Mouse (Mus musculus): ENCODE results near the gene Zdbf2. TPM values are rescaled to one million over a fixed set of nuclear protein-coding genes. Genes with fewer than 3 reads are reported as not detected.

The Zdbf2 gene
- 0.01 TPM in 1 of 2 replicates, not detected in the other for polyA plus RNA-seq (2012)

GRCm38 (mm10) chr1:63272741-63273338 is at the start of gene Zdbf2:
Gene Zdbf2 (plus strand): TSS chr1:63273265.
- TF ChIP-seq GATA1 (IDR thresholded peaks at IDR 0.05; ENCODE audit: low read length), result no peak

DNA sequence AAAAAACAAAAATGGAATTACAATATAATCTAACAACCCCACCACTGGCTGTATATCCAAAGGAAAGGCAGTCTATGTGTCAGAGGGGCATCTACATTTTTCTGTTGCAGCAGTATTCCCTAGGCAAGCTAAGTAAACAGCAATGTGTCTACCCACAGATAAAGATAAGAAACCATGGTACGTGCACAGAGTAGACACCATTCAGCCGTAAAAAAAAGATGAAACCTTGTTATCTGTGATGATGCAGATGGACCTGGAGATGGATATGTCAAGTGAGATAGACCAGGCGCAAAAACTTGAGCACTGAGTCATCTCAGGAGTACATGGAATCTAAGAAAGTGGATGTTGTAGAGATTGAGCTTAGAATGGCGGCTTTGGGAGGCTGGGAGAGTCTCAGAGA is 48.1 kb upstream of the Zdbf2 start:
- peak; percentile 96 for TF ChIP-seq GATA1 (IDR thresholded peaks at IDR 0.05; ENCODE audit: low read length)

DNA sequence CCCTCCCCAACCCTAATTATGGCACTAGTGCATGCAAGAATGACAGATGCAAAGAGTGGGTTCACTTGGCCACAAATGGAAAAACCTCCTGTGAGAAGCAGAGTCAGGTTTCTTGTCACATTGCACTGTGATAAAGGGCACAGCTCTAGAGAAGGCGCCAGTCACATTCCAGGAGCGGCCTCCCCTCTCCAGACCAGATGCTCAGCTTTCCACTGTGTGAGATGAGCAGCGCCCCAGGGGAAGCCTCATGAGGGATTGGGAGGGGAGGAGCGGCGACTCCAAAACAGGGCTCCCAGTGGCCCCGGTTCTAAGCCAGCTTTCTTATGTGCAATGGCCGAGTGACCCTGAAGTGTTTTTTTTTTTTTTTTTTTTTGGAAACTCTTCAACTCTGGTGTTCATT is 47.2 kb upstream of the Zdbf2 start:
- TF ChIP-seq GATA1 (IDR thresholded peaks at IDR 0.05; ENCODE audit: low read length), result no peak

DNA sequence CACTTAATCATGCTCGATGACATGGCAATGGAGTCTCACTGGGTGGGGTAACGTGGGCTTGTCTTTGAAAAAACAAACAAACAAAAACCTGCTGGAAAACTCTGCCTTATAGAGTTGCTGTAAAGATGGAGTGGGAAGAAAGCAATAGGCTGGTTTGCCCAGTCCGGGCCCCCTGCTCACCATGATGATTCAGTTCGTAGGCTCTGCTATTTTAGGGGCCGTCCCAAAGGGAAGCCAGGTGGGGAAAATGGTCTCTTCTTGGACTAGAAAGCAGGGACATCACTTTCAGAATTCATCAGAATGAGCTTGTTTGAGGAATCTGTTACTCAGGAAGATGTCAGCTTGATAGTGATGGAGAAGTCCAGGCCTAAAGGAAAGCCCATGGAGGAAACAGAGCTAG is 45.8 kb upstream of the Zdbf2 start:
- no peak for TF ChIP-seq GATA1 (IDR thresholded peaks at IDR 0.05; ENCODE audit: low read length)

- no peak for TF ChIP-seq GATA1 (IDR thresholded peaks at IDR 0.05; ENCODE audit: low read length)
These were observed 35.7 kb upstream of the Zdbf2 start for GRCm38 (mm10) chr1:63237371-63237770.

- no peak for TF ChIP-seq GATA1 (IDR thresholded peaks at IDR 0.05; ENCODE audit: low read length)
These were observed 33.8 kb upstream of the Zdbf2 start for GRCm38 (mm10) chr1:63239305-63239704.

DNA sequence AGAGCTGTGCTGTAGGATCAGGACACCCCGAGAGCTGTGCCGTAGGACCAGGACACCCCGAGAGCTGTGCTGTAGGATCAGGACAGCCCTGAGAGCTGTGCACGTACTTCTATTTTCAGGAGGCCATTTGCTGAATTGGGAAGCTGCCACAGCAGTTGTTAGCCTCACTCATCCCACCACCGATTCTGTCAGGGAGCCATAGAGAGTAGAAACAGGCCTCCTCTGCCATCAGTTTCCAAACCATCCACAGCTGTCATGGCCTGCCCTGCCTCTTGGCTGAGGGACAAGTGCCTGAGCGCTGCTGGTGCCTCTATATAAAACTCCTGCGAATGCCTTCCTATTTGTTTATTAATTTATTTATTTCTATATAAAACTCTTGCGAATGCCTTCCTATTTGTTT is 33.3 kb upstream of the Zdbf2 start:
- TF ChIP-seq GATA1 (IDR thresholded peaks at IDR 0.05; ENCODE audit: low read length), result no peak

GRCm38 (mm10) chr1:63243854-63244253 is 29.2 kb upstream of the Zdbf2 start:
- TF ChIP-seq GATA1 (IDR thresholded peaks at IDR 0.05; ENCODE audit: low read length), result no peak

GRCm38 (mm10) chr1:63246862-63247521 is 26.1 kb upstream of the Zdbf2 start:
- no peak for TF ChIP-seq GATA1 (IDR thresholded peaks at IDR 0.05; ENCODE audit: low read length)

DNA sequence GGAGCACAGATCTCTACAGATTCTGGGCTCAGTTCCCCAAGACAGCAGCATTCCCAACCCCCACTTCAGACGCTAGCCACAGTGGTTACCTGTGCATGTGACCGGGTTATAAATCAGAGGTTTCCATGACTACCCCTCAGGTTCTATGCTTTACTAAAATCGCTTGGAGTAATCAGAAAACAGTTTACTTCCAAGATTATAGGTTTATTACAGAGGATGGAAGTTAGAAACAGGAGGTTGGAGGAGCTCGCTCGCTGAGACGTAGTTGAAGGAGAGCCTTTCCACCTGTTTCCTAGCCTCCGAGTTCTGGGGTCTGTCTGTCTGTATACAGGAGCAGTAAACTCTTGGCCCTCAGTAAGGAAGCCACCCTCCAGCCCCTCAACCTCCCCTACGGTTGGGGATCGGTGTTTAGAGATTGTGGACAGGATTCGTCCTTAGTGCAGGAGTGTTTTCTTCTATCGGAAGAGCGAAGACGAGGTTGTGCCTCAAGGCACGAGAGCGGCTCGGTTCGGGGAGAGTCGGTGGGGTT is 25.2 kb upstream of the Zdbf2 start:
- no peak for TF ChIP-seq GATA1 (IDR thresholded peaks at IDR 0.05; ENCODE audit: low read length)

- TF ChIP-seq GATA1 (IDR thresholded peaks at IDR 0.05; ENCODE audit: low read length), result no peak
These were observed 24.7 kb upstream of the Zdbf2 start for GRCm38 (mm10) chr1:63248360-63248851.

DNA sequence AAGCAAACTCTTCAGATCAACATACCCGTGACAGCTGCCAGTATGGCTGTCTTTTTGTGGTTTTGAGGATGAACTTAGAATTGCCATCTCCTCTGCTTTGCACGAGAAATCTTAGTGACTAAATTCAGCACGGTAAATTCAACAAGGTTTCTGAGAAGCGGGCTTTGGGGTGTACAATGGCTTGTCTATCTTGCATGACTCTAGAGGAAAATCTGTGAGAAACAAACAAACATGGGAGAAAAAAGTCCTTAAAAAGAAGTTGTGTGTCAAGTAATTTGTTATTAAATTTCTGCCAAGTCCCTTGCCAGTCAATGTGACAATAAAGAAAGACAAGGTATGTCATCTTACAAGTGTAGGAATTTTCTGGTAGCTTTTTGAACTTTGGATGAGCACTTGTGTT is 23.8 kb upstream of the Zdbf2 start:
- no peak for TF ChIP-seq GATA1 (IDR thresholded peaks at IDR 0.05; ENCODE audit: low read length)

DNA sequence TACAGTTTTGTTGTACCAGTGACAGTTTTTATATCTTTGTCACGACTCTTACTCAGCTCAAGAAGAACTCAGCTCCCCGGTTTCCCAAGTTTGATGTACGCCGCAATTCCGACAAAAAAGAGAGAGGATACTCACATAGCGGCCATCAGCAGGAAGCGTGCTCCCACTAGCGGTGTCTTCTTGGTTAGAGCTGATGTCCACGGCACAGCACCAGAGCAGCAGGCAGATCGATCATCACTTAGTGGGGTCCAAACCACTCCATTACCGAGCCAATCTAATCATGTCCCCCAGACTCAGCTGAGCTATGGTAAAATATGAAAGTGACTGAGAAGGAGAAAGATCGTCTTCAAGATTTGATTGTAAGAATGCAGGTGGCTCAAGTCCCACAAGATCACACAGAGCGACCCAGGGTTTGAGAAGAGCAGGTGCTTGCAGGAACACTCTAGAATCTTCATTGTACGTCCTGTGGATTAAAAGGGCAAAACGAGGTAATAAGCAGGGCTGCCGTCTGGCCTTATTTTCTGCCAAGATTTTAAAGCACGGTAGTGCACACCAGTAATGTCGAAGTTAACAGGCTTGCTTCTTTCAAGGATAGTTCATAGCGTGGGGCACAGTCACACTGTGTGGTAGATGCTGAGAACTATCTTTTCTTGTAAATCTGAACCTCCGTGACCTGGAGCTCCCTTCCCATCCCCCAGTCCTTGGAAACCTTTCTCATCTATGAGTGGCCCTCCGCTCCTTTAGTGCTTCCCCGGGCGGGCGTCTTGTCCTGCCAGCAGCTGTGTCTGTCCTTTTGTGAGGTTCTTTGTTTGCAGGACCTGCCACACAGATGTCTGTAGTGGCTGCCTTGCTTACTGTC is 20.5 kb upstream of the Zdbf2 start:
- no peak for TF ChIP-seq GATA1 (IDR thresholded peaks at IDR 0.05; ENCODE audit: low read length)

DNA sequence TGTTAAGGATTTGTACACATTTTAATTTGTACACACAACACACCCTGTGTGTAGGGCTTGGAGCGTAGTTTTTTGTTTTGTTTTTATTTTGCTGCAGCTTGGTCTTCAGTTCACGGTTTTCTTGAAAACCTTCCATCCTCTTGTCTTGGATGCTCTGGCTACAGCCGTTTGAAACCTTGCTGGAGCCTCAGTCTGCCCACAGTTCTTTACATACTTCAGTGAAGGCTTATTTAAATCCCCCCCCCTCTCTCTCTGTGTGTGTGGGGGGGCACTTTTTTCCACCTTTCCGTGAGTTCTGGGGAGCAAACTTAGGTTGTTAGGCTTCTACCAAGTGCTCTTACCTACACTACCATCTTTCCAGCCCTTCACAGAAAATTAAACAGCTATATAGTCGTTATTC is 19.8 kb upstream of the Zdbf2 start:
- TF ChIP-seq GATA1 (IDR thresholded peaks at IDR 0.05; ENCODE audit: low read length), result no peak

GRCm38 (mm10) chr1:63255101-63255500 is 18.0 kb upstream of the Zdbf2 start:
- no peak for TF ChIP-seq GATA1 (IDR thresholded peaks at IDR 0.05; ENCODE audit: low read length)

- TF ChIP-seq GATA1 (IDR thresholded peaks at IDR 0.05; ENCODE audit: low read length), result no peak
These were observed 17.0 kb upstream of the Zdbf2 start for GRCm38 (mm10) chr1:63256083-63256482.
